Mouse (Mus musculus): ENCODE results near the gene Sumo2.
"Not testable (repeated sequence)": the region's sequence is repeated elsewhere in the genome, so short reads cannot be mapped to it uniquely, and the experiment has no call there.

The Sumo2 gene

GRCm38 (mm10) chr11:115536038-115536681 lies at the start of gene Sumo2:
Gene Sumo2 (minus strand): TSS chr11:115536276.
- peak; percentile 99 for DNase-seq (ENCODE audit: low read depth, low spot score)

GRCm38 (mm10) chr11:115585573-115586100 lies 49.6 kb upstream of the Sumo2 start:
- no peak for DNase-seq (ENCODE audit: low read depth, low spot score)

- no peak for DNase-seq (ENCODE audit: low read depth, low spot score)
These were observed 48.4 kb upstream of the Sumo2 start for GRCm38 (mm10) chr11:115584376-115585073.

DNA sequence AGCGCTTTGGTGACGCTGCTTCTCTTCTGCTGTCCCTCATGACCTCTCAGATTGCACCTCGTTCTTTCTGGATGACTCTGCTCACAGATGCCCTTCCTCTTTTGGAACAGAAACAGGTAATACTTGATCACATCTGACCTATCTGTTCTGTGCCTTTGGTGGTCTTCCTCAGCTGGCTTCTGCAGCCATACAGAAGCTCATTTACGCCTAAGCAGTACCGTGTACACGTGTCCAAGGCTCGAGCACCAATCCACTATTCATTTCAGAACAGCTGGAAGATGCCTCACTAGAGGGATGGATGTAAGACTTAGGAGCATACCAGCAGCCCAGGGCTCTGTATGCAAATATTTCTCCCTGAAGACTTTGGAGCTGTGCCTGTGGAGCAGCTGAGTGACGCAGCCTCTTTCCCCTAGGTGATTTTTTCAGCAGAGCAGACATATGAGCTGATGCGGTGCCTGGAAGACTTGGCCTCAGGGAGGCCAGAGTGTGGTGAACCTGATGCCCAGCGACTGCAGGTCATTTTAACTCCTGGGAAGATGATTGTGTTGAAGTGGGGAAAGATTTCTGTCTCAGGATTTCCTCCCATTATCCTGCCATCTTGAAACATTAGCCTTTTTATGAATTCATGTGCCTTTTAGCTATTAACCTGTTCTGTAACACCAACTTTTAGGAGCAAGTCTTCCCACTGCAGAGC lies 47.0 kb upstream of the Sumo2 start:
- DNase-seq (ENCODE audit: low read depth, low spot score) = no peak

DNA sequence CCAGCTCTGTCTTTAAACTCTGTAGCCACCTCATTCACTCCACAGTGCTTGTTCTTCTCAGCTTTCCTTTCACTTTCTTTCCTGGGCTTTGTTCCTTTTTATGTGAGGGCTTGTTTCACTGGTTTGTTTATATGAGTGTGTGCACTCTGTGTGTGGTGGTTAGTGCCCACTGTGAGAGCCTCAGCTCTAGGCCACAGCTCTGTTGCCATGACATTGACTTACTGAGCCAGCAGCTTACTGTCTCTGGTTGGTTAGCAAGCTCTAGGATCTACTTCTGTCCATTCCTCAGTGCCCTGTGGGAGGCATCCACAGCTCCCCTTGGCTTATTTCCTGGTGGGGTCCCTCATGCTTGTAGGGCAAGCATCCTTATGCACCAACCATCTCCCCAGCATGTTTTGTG lies 43.0 kb upstream of the Sumo2 start:
- no peak for DNase-seq (ENCODE audit: low read depth, low spot score)

DNA sequence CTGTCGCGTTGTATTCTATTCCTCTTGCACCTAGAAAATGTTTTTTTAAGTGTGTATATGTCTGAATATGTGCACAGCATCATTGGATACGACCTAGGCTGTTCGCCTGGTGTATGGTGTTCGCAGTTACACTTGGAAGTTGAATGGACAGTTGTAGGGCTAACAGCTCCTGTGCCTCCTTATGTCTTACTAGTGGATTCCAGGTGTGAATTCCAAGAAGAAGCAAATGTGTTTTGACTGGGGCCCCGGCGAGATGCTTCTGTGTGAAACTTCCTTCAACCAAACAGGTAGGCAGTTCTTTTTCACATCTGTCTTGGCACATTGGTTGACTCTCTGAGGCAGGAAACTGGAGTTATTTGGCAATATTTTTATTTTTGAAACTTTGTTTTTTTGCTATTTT lies 28.9 kb upstream of the Sumo2 start:
- DNase-seq (ENCODE audit: low read depth, low spot score) = no peak

- peak; percentile 96 for DNase-seq (ENCODE audit: low read depth, low spot score)
These were observed 28.2 kb upstream of the Sumo2 start, which contains the start of gene Nup85 for GRCm38 (mm10) chr11:115564064-115564809. Gene Nup85 (plus strand): TSS chr11:115564434.

GRCm38 (mm10) chr11:115563406-115563805 lies 27.3 kb upstream of the Sumo2 start:
- no peak for DNase-seq (ENCODE audit: low read depth, low spot score)

- no peak for DNase-seq (ENCODE audit: low read depth, low spot score)
These were observed 19.6 kb upstream of the Sumo2 start for GRCm38 (mm10) chr11:115555717-115556116.

DNA sequence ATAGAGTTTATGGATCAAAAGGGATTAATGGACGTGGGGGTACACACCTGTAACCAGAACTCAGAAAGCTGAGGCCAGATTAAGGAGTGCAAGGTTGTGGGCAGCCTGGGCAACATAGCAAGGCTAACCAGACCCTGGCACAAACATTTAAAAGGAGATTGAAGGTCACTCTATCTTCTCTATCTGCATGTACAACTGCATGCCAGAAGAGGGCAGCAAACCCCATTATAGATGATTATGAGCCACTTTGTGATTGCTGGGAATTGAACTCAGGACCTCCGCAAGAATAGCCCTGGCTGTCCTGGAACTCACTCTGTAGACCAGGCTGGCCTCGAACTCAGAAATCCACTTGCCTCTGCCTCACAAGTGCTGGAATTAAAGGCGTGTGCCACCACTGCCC lies 16.7 kb upstream of the Sumo2 start:
- no peak for DNase-seq (ENCODE audit: low read depth, low spot score)

DNA sequence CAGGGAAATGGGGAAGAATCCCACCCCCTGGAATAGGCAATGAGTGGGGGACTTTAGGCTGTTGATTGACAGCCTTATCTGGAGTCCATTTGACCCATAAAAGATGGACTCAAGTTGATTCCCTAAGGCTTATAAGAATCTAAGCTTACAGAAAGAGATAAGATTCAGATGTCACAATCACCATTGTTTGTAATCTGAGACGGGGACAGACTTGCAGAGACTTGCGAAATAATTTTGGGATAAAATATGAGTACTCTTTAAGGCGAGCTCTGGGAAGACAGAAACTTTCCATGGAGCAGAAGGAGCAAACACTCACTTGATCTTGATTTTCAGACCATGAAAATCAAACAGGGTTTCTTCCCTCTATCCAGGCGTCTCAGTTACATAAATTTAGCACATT lies 7.5 kb upstream of the Sumo2 start:
- no peak for DNase-seq (ENCODE audit: low read depth, low spot score)

- no peak for DNase-seq (ENCODE audit: low read depth, low spot score)
These were observed 2.0 kb upstream of the Sumo2 start for GRCm38 (mm10) chr11:115538045-115538444.

DNA sequence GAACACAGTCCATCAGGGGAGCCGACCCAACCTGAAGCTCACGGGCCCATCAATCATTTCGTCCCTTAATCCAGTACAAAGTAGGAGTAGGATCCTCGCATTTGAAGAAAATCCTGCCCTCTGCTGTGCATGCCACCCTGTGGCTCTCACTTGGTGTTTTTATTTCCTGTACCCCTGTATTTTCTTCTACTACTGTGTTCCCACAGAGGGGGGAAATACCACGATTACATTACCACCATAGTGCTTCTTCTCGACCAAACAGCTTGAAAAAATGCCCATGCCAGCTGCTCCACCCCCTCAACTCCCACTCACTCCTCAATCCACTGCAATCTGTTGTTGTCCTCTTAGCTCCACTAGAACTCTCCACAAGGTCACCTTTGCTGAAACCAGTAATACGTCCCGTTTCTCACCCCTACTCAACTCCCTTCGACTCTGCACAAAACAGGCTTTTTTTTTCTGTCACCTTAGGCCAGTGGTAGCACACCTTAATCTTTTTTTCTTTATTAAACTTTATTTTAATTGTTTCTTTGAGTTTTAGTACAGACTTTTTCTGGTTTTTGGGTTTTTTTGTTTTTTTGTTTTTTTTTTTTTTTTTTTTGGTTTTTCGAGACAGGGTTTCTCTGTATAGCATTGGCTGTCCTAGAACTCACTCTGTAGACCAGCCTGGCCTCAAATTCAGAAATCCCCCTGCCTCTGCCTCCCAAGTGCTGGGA lies 936 bp upstream of the Sumo2 start:
- no peak for DNase-seq (ENCODE audit: low read depth, low spot score)

GRCm38 (mm10) chr11:115535401-115536037 lies 557 bp downstream of the Sumo2 start:
- DNase-seq (ENCODE audit: low read depth, low spot score) = peak; percentile 67

DNA sequence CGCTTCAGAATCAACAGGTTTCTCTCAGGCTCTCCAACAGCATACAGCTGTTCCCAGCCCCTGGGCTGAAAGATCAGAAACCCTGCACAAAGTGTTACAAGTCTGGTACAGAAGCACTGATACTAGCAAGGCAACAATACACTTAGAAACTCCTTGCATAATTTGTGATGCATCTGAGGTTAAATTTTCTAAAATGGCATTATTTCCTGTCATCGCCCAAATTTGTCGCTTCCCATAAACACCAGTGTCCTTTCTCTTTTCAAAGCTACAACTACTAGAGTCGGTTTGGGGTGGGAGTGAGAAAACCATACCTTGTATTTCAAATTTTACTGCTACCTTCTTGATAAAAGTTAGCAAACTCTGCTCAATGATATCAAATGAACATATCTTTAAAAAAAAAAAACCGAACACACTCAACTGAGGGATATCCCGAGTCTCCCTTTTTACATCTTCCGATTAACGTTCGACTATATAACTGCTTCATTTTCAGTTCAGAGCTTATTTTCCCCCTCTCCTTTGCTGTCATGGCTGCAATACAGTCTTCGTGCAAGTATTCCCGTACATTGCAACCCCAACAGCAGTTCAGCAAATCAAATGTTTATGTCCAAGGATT lies 1.2 kb downstream of the Sumo2 start:
- no peak for DNase-seq (ENCODE audit: low read depth, low spot score)

- not testable (repeated sequence) for DNase-seq (ENCODE audit: low read depth, low spot score)
These were observed 9.6 kb downstream of the Sumo2 start for GRCm38 (mm10) chr11:115526446-115526845.

- DNase-seq (ENCODE audit: low read depth, low spot score) = no peak
These were observed 13.4 kb downstream of the Sumo2 start for GRCm38 (mm10) chr11:115522703-115523102.

DNA sequence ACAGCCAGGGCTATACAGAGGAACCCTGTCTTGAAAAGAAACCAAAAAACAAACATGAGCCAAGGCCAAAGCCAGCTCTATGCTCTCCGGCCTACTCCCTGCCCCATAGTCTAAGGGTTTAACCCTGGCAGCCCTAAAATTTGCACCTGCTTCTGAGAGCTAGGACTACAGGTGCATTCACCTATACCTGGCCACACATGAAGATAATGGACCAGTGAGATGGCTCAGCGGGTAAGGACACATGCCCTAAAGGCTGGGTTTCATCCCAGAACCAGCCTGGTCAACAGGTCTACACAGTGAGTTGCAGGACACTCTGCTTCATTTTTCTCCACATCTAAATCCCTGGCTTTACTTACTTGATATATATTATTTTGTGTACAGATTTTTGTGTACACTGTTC lies 13.8 kb downstream of the Sumo2 start:
- no peak for DNase-seq (ENCODE audit: low read depth, low spot score)

GRCm38 (mm10) chr11:115521080-115521479 lies 15.0 kb downstream of the Sumo2 start:
- DNase-seq (ENCODE audit: low read depth, low spot score) = no peak

DNA sequence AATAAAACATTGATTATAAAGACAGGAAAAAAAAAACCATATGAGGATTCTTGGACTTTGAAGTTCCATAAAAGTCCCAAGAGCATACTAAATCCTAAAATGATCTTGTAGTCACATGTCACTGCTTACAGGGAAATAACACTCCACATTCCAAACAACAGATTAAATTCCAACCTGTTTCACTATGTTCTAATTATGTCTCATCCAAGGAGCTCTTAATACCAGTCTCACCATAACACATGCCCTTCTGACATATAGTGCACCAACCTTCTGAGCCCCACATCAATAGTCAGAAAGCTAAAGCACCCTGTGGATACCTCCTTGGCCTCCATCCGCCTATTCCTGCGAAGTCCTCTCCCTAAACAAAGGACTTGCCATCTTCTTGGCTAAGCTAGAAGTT lies 15.9 kb downstream of the Sumo2 start:
- no peak for DNase-seq (ENCODE audit: low read depth, low spot score)
